Mouse (Mus musculus) liver, embryonic 14.5 days (tissue): ENCODE measurements around the gene Syne1. TPM values are rescaled to one million over a fixed set of nuclear protein-coding genes. Genes with fewer than 3 reads are reported as not detected.

Experiments used
- ATAC-seq: fragments of 200-750 bp; cut with Nextera tagmentation; 2 replicates; pipeline ENCODE4 v1.8.0; 2017; ENCODE audit warnings: moderate number of reproducible peaks, mild to moderate bottlenecking, moderate library complexity; ENCODE audit not compliant: insufficient read depth
- DNase-seq, 3 experiments: peaks; one replicate each; pipeline ENCODE4 v3.0.0-alpha.2; 2012 to 2013; ENCODE audit warnings: low read depth in 3 of 3, low spot score in 3 of 3
- H3K27ac ChIP-seq: fragments of 300-500 bp; sonication (generic); 2 replicates; pipeline ENCODE4 v1.5.1; 2014; ENCODE audit warnings: moderate library complexity, mild to moderate bottlenecking, control low read depth, inconsistent platforms
- H3K27me3 ChIP-seq: fragments of 300-500 bp; sonication (generic); 2 replicates; pipeline ENCODE4 v1.6.1; 2014; ENCODE audit warnings: mild to moderate bottlenecking, low read length, moderate library complexity; ENCODE audit not compliant: control insufficient read depth, insufficient read depth
- H3K36me3 ChIP-seq: fragments of 300-500 bp; sonication (generic); replicated peaks from 2 replicates; pipeline ENCODE4 v1.6.1; 2014; ENCODE audit warnings: low read depth; ENCODE audit not compliant: control insufficient read depth, insufficient read depth
- H3K4me1 ChIP-seq, 2 experiments: fragments of 200-500 bp in 1 of 2; fragments of 300-500 bp in 1 of 2; sonication (generic) in 1 of 2; replicated peaks; 2 replicates each; pipeline ENCODE4 v1.6.1; 2012 to 2014; ENCODE audit warnings: antibody characterized with exemption in 1 of 2, inconsistent platforms in 1 of 2, low read length in 1 of 2; ENCODE audit not compliant: control insufficient read depth in 2 of 2, insufficient read depth in 2 of 2
- H3K4me2 ChIP-seq: fragments of 300-500 bp; sonication (generic); 2 replicates; pipeline ENCODE4 v1.6.1; 2014; ENCODE audit warnings: low read depth, mild to moderate bottlenecking, control low read depth, moderate library complexity
- H3K4me3 ChIP-seq, 2 experiments: fragments of 200-500 bp in 1 of 2; fragments of 300-500 bp in 1 of 2; sonication (generic) in 1 of 2; 2 replicates each; pipeline ENCODE4 v1.5.1; 2012 to 2014; ENCODE audit warnings: low read depth in 2 of 2, low read length in 2 of 2, mild to moderate bottlenecking in 2 of 2, control low read depth in 1 of 2, inconsistent platforms in 1 of 2, moderate library complexity in 1 of 2; ENCODE audit not compliant: insufficient read depth in 1 of 2
- H3K9ac ChIP-seq: fragments of 300-500 bp; sonication (generic); replicated peaks from 2 replicates; pipeline ENCODE4 v1.6.1; 2014; ENCODE audit warnings: mild to moderate bottlenecking, control low read depth, moderate library complexity
- H3K9me3 ChIP-seq: fragments of 300-500 bp; sonication (generic); 2 replicates; pipeline ENCODE4 v1.6.1; 2016; ENCODE audit warnings: low read length, mixed read lengths; ENCODE audit not compliant: control insufficient read depth
- CTCF ChIP-seq: IDR thresholded peaks from 2 replicates; pipeline ENCODE4 v1.5.1; 2016; ENCODE audit warnings: antibody characterized with exemption, low read depth, control low read depth
- EP300 ChIP-seq: IDR thresholded peaks from 2 replicates; pipeline ENCODE4 v1.6.1; 2016; ENCODE audit warnings: antibody characterized with exemption, low read depth
- WGBS: fragments of 180-500 bp; shearing (Covaris S2); extraction: QIAGEN DNeasy Blood & Tissue Kit; methylation state at CpG from one replicate; pipeline ENCODE4 v1.1.7; 2014; ENCODE audit not compliant: insufficient replicate concordance; 5-methylcytosine and 5-hydroxymethylcytosine counted together
- polyA plus RNA-seq, 2 experiments: library from polyadenylated mRNA; depleted of rRNA in 1 of 2; stranded (reverse) in 1 of 2; unstranded in 1 of 2; fragments of >200 nt; fragmentation: Nextera tagmentation in 1 of 2; extraction: Ambion mirVana in 1 of 2; gene quantifications; 2 replicates each; pipeline versions ENCODE4 v1.2.1 to v1.2.3; 2012 to 2014

The Syne1 gene
- polyA plus RNA-seq, 2 experiments = 3.1 to 3.6 TPM

- no peaks in the 10 kb centered on the region for H3K27me3 ChIP-seq
- no peaks in the 10 kb centered on the region for H3K36me3 ChIP-seq
- no peak for DNase-seq
- TF ChIP-seq CTCF (no peak), EP300 (no peak)
- no peak overlapping the region for H3K4me2 ChIP-seq
- H3K27ac ChIP-seq = no peak overlapping the region
- no peaks in the 10 kb centered on the region for H3K9me3 ChIP-seq
- 70% methylated on average over 10 of the region's 10 CpGs for WGBS
- H3K4me1 ChIP-seq = no peaks in the 10 kb centered on the region
- no peak overlapping the region for H3K4me3 ChIP-seq
- no peak overlapping the region for H3K9ac ChIP-seq
- no peak for ATAC-seq
These were observed 300.6 kb downstream of the Syne1 start for GRCm38 (mm10) chr10:5250702-5251101.

GRCm38 (mm10) chr10:5239680-5240079 is 311.6 kb downstream of the Syne1 start:
- Histone ChIP-seq H3K4me3 (no peak overlapping the region), H3K27me3 (no peaks in the 10 kb centered on the region), H3K36me3 (no peaks in the 10 kb centered on the region), H3K9ac (no peak overlapping the region), H3K27ac (no peak overlapping the region), H3K4me1 (no peaks in the 10 kb centered on the region), H3K4me2 (no peak overlapping the region), H3K9me3 (no peaks in the 10 kb centered on the region)
- WGBS = 65% methylated on average over 4 of the region's 4 CpGs
- DNase-seq = no peak
- no peak for ATAC-seq
- no peak for TF ChIP-seq CTCF
- TF ChIP-seq EP300 = no peak

GRCm38 (mm10) chr10:5236926-5237325 is 314.4 kb downstream of the Syne1 start:
- H3K27ac ChIP-seq = no peak overlapping the region
- H3K27me3 ChIP-seq = no peaks in the 10 kb centered on the region
- no peaks in the 10 kb centered on the region for H3K4me1 ChIP-seq
- TF ChIP-seq CTCF = no peak
- TF ChIP-seq EP300 = no peak
- ATAC-seq (no peak), DNase-seq (no peak)
- WGBS = 45% methylated on average over 4 of the region's 4 CpGs
- no peak overlapping the region for H3K9ac ChIP-seq
- H3K4me3 ChIP-seq = no peak overlapping the region
- no peak overlapping the region for H3K4me2 ChIP-seq
- no peaks in the 10 kb centered on the region for H3K36me3 ChIP-seq
- no peaks in the 10 kb centered on the region for H3K9me3 ChIP-seq

- H3K27me3 ChIP-seq = no peaks in the 10 kb centered on the region
- no peak for DNase-seq
- no peak for ATAC-seq
- H3K9ac ChIP-seq = no peak overlapping the region
- no peak overlapping the region for H3K4me3 ChIP-seq
- H3K4me2 ChIP-seq = no peak overlapping the region
- H3K27ac ChIP-seq = no peak overlapping the region
- TF ChIP-seq CTCF = no peak
- TF ChIP-seq EP300 = no peak
- H3K36me3 ChIP-seq = no peaks in the 10 kb centered on the region
- 68% methylated on average over 3 of the region's 3 CpGs for whole genome bisulfite sequencing
- no peaks in the 10 kb centered on the region for H3K4me1 ChIP-seq
- H3K9me3 ChIP-seq = no peaks in the 10 kb centered on the region
These were observed 315.1 kb downstream of the Syne1 start for GRCm38 (mm10) chr10:5236171-5236570.

- WGBS = 64% methylated on average over 9 of the region's 9 CpGs
- no peak overlapping the region for H3K4me3 ChIP-seq
- no peaks in the 10 kb centered on the region for H3K4me1 ChIP-seq
- ATAC-seq (no peak), DNase-seq (no peak)
- H3K9ac ChIP-seq = no peak overlapping the region
- no peaks in the 10 kb centered on the region for H3K27me3 ChIP-seq
- H3K4me2 ChIP-seq = no peak overlapping the region
- no peaks in the 10 kb centered on the region for H3K9me3 ChIP-seq
- no peak overlapping the region for H3K27ac ChIP-seq
- TF ChIP-seq EP300 (no peak), CTCF (no peak)
- H3K36me3 ChIP-seq = no peaks in the 10 kb centered on the region
These were observed 316.4 kb downstream of the Syne1 start for GRCm38 (mm10) chr10:5234721-5235501.
